Mouse (Mus musculus): Measurements from ENCODE around the gene Has3. TPM values are rescaled to one million over a fixed set of nuclear protein-coding genes. Genes with fewer than 3 reads are reported as not detected.

Gene Has3
- polyA plus RNA-seq (2015; fragmentation: Nextera tagmentation; extraction: Ambion mirVana): 0.89 and 0.95 TPM in 2 replicates

- H3K27me3 ChIP-seq: peaks cover 18% of the 10 kb centered on the region; the same call in 1 of the 2 replicates
- no peaks in the 10 kb centered on the region for H3K9me3 ChIP-seq
- ATAC-seq (replicated peaks): no peak
- peak within 1 kb of the TSS; percentile 98 for H3K4me2 ChIP-seq (replicated peaks)
- peak within 1 kb of the TSS; percentile 72 for H3K4me3 ChIP-seq
- H3K4me1 ChIP-seq: peaks cover 34% of the 10 kb centered on the region
- WGBS: 1% methylated on average over 18 of the region's 18 CpGs
- no peaks in the 10 kb centered on the region for H3K36me3 ChIP-seq
- H3K27ac ChIP-seq (replicated peaks): peak within 1 kb of the TSS; percentile 65
- peak within 1 kb of the TSS; percentile 70 for H3K9ac ChIP-seq (replicated peaks)
Measured at GRCm38 (mm10) chr8:106870051-106870450, at the start of gene Has3. Gene Has3, plus strand, starts transcription at chr8:106870242.

DNA sequence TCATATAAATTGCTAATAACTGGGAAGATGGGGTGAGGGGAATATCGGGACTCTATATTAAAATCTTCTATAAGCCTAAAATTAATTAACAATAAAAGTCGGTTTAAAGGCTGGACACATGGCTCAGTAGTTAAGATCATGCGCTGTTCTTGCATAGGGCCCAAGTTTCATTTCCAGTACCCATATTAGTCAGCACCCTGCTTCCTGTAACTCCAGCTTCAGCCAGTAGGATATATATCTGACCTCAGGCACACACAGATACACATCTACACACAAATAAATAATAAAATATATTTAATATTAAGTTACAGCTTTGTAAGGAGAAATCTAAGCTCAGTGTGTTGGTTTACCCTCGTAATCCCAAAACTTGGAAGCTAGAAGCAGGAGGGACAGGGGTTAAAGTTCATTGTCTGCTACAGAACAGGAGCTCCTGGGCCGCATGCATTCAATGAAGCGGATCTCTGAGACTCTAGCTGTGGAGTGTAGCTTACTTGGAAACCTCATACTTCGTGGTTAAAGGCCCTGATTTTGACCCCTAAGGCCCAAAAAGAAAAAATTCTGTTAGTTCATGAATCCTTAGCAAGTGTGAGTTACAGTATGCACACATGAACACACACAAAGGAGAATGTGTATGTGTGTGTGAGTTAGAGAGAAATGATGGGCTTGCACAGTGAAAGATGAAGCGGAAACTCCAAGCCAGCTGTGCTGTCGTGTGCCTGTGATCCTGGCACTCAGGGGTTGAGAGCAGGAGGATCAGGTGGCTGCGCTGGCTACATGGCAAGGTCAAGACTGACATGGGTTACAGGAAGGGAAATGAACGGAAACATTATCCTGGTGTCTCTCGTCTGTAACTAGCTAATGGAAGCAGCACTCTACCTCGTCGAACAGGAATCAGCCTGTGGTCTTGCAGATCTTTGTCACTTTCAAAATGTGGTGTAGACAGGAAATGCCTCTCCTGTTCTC is 49.2 kb upstream of the Has3 start:
- Histone ChIP-seq H3K9me3 (no peaks in the 10 kb centered on the region), H3K27ac (replicated peaks) (no peak overlapping the region), H3K27me3 (no peaks in the 10 kb centered on the region), H3K4me2 (replicated peaks) (no peak overlapping the region), H3K4me1 (peaks cover 17% of the 10 kb centered on the region), H3K36me3 (no peaks in the 10 kb centered on the region), H3K9ac (replicated peaks) (no peak overlapping the region), H3K4me3 (no peak overlapping the region)
- ATAC-seq (replicated peaks): no peak
- 90% methylated on average over 14 of the region's 14 CpGs for WGBS

DNA sequence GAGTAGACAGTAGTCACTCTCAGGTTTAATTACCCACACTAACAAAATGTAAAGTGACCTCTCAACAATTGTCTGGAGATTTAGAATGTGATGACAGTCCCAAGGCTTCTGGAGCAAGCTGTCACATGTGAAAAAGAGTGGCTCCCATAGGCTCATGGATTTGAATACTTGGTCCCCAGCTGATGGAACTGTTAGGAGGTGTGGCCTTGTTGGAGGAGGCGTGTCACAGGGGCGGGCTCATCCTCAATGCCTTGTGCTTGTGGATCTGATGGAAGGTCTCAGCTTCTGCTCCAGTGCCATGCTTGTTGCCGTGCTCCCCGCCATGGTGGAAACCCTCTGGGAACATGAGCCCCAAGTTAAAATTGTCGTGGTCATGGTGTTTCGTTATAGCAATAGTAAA is 41.1 kb upstream of the Has3 start:
- no peaks in the 10 kb centered on the region for H3K27me3 ChIP-seq
- no peak overlapping the region for H3K27ac ChIP-seq (replicated peaks)
- 86% methylated on average over 6 of the region's 6 CpGs for WGBS
- no peaks in the 10 kb centered on the region for H3K4me1 ChIP-seq
- H3K4me3 ChIP-seq: no peak overlapping the region
- ATAC-seq (replicated peaks): no peak
- no peaks in the 10 kb centered on the region for H3K36me3 ChIP-seq
- H3K4me2 ChIP-seq (replicated peaks): no peak overlapping the region
- no peak overlapping the region for H3K9ac ChIP-seq (replicated peaks)
- H3K9me3 ChIP-seq: no peaks in the 10 kb centered on the region

- no peak overlapping the region for H3K4me2 ChIP-seq (replicated peaks)
- no peak overlapping the region for H3K9ac ChIP-seq (replicated peaks)
- no peaks in the 10 kb centered on the region for H3K36me3 ChIP-seq
- no peaks in the 10 kb centered on the region for H3K9me3 ChIP-seq
- no peak overlapping the region for H3K27ac ChIP-seq (replicated peaks)
- WGBS: 73% methylated on average over 5 of the region's 5 CpGs
- ATAC-seq (replicated peaks): no peak
- H3K4me1 ChIP-seq: no peaks in the 10 kb centered on the region
- H3K4me3 ChIP-seq: no peak overlapping the region
- no peaks in the 10 kb centered on the region for H3K27me3 ChIP-seq
Measured at GRCm38 (mm10) chr8:106829526-106830045, 40.5 kb upstream of the Has3 start.

GRCm38 (mm10) chr8:106834899-106835298 is 35.1 kb upstream of the Has3 start:
- ATAC-seq (replicated peaks): no peak

DNA sequence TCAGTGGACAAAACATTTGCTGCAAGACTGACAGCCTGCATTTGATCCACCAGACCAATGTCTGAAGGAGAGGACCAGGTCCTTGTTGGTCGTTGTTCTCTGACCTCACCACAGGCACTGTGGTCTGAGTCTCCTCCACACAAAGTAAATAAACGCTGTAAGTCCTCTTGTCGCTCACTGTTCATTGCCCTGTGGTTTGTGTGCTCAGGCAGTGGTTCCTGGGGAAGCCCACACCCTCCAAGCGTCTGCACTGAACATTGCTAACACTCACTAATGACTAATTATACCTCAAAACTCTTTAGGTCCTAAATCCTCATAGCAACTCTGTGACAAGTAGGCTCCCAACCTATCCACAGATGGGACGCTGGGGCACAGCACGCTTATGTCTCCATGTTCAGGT is 33.5 kb upstream of the Has3 start:
- H3K4me3 ChIP-seq: no peak overlapping the region
- peaks cover 13% of the 10 kb centered on the region for H3K4me1 ChIP-seq
- no peaks in the 10 kb centered on the region for H3K27me3 ChIP-seq
- H3K4me2 ChIP-seq (replicated peaks): no peak overlapping the region
- no peak overlapping the region for H3K27ac ChIP-seq (replicated peaks)
- no peak for ATAC-seq (replicated peaks)
- H3K9ac ChIP-seq (replicated peaks): no peak overlapping the region
- H3K9me3 ChIP-seq: no peaks in the 10 kb centered on the region
- whole genome bisulfite sequencing: 90% methylated on average over 6 of the region's 6 CpGs
- no peaks in the 10 kb centered on the region for H3K36me3 ChIP-seq

More at GRCm38 (mm10) chr8:106834899-106835298, 35.1 kb upstream of the Has3 start:
- Histone ChIP-seq H3K36me3 (no peaks in the 10 kb centered on the region), H3K4me1 (peaks cover 9% of the 10 kb centered on the region), H3K4me2 (replicated peaks) (no peak overlapping the region), H3K9me3 (no peaks in the 10 kb centered on the region), H3K27me3 (no peaks in the 10 kb centered on the region), H3K9ac (replicated peaks) (no peak overlapping the region), H3K4me3 (no peak overlapping the region), H3K27ac (replicated peaks) (no peak overlapping the region)
- WGBS: 80% methylated on average over 1 of the region's 1 CpGs

- Histone ChIP-seq H3K27me3 (no peaks in the 10 kb centered on the region), H3K4me3 (no peak overlapping the region), H3K9ac (replicated peaks) (0 out of 2 replicates have a peak overlapping the region, but pooled peaks have one; percentile 11), H3K4me2 (replicated peaks) (no peak overlapping the region), H3K9me3 (no peaks in the 10 kb centered on the region), H3K36me3 (no peaks in the 10 kb centered on the region), H3K4me1 (peaks cover 13% of the 10 kb centered on the region), H3K27ac (replicated peaks) (peak overlapping the region; percentile 77)
- no peak for ATAC-seq (replicated peaks)
- 83% methylated on average over 6 of the region's 6 CpGs for WGBS
Measured at GRCm38 (mm10) chr8:106838803-106839202, 31.2 kb upstream of the Has3 start.

DNA sequence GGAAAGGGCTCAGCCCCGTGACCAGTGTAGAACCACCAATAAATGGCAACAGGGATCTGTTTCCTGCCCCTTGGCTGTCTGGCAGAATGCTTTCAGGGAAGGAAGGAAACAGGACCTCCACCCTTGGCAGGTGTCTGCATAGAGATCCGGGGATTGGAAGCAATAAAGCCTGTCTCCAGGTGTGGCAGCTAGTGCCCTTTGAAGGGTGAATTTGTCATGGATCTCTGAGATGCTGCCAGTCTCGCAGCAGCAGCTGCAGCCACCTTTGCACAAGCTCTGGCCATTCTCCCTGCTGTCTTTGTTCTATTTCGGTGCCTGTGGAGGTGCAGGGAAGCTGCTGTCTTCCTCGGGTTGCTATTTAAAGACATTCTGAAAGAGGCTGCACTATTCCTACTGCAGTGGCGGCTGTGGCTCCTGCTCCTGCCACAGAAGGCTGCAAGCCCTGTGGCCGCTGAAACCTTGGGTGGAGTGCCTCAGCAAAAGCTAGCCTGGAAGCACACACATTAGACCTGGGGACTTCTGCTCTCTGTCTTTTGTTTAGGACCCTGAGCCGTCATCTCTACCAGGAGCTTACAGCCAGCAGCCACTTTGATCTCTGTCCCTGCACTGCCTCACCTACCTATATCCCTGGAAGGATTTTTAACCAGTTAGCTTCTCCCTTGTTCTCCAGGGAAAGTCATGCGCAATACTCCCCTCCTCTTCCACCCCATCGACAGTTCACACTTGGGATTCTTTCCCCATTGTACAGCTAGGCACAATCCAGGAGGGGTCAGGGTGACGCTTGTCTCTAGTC is 30.6 kb upstream of the Has3 start:
- Histone ChIP-seq H3K9ac (replicated peaks) (peak overlapping the region; percentile 11; the same call in 1 of the 2 replicates), H3K27ac (replicated peaks) (peak overlapping the region; percentile 77), H3K4me2 (replicated peaks) (no peak overlapping the region), H3K27me3 (no peaks in the 10 kb centered on the region), H3K4me1 (peaks cover 13% of the 10 kb centered on the region), H3K4me3 (no peak overlapping the region), H3K36me3 (no peaks in the 10 kb centered on the region), H3K9me3 (no peaks in the 10 kb centered on the region)
- no peak for ATAC-seq (replicated peaks)
- 28% methylated on average over 11 of the region's 11 CpGs for WGBS

DNA sequence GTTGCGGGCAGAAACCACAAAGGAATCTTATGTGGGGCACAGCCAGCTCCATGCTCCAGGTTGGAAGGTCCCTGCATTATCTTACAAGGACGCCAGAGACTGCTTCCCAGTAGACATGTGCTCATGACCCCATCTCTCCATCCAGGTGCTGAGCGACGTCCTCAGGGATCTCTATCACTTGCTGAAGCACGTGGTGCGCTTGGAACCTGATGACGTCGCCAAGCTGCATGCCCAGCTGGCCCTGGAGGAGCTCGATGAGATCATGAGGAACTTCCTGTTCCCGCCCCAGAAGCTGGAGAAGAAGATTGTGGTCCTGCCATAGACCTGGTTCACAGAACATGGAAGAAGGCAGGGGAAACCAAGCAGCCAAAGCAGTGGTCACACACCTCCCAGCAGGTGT is 20.0 kb upstream of the Has3 start:
- H3K4me1 ChIP-seq: 0 out of 2 replicates have a peak, but pooled peaks cover 2% of the 10 kb centered on the region
- 94% methylated on average over 10 of the region's 10 CpGs for WGBS
- H3K4me2 ChIP-seq (replicated peaks): no peak overlapping the region
- no peaks in the 10 kb centered on the region for H3K27me3 ChIP-seq
- no peak overlapping the region for H3K4me3 ChIP-seq
- H3K36me3 ChIP-seq: no peaks in the 10 kb centered on the region
- no peak overlapping the region for H3K9ac ChIP-seq (replicated peaks)
- ATAC-seq (replicated peaks): no peak
- H3K9me3 ChIP-seq: no peaks in the 10 kb centered on the region
- no peak overlapping the region for H3K27ac ChIP-seq (replicated peaks)

GRCm38 (mm10) chr8:106854534-106855241 is 15.4 kb upstream of the Has3 start:
- no peak for ATAC-seq (replicated peaks)
- Histone ChIP-seq H3K9me3 (no peaks in the 10 kb centered on the region), H3K4me1 (0 out of 2 replicates have a peak, but pooled peaks cover 2% of the 10 kb centered on the region), H3K36me3 (no peaks in the 10 kb centered on the region), H3K4me3 (no peak overlapping the region), H3K9ac (replicated peaks) (no peak overlapping the region), H3K27ac (replicated peaks) (no peak overlapping the region), H3K4me2 (replicated peaks) (no peak overlapping the region), H3K27me3 (no peaks in the 10 kb centered on the region)
- WGBS: 46% methylated on average over 8 of the region's 8 CpGs

GRCm38 (mm10) chr8:106855242-106855562 is 14.8 kb upstream of the Has3 start:
- no peak overlapping the region for H3K27ac ChIP-seq (replicated peaks)
- H3K27me3 ChIP-seq: no peaks in the 10 kb centered on the region
- no peak for ATAC-seq (replicated peaks)
- WGBS: 90% methylated on average over 3 of the region's 3 CpGs
- H3K9me3 ChIP-seq: no peaks in the 10 kb centered on the region
- H3K4me1 ChIP-seq: 0 out of 2 replicates have a peak, but pooled peaks cover 2% of the 10 kb centered on the region
- H3K36me3 ChIP-seq: no peaks in the 10 kb centered on the region
- H3K4me3 ChIP-seq: no peak overlapping the region
- H3K4me2 ChIP-seq (replicated peaks): no peak overlapping the region
- no peak overlapping the region for H3K9ac ChIP-seq (replicated peaks)
